Mouse (Mus musculus) limb, embryonic 15.5 days (tissue): ENCODE results near the gene Tacc3. TPM values are rescaled to one million over a fixed set of nuclear protein-coding genes. Genes with fewer than 3 reads are reported as not detected.
A peak's percentile ranks its signal among the peaks of the same experiment; 100 is the strongest.

ENCODE experiments used
- ATAC-seq: fragments of 200-750 bp; cut with Nextera tagmentation; 2 replicates; pipeline ENCODE4 v1.8.0; 2017; ENCODE audit warnings: low read depth, moderate TSS enrichment; ENCODE audit not compliant: insufficient number of reproducible peaks, low FRiP score, low TSS enrichment
- H3K27ac ChIP-seq: fragments of 300-500 bp; sonication (generic); 2 replicates; pipeline ENCODE4 v1.5.1; 2015; ENCODE audit warnings: moderate library complexity, mild to moderate bottlenecking, inconsistent platforms
- H3K27me3 ChIP-seq: fragments of 300-500 bp; sonication (generic); 2 replicates; pipeline ENCODE4 v1.6.1; 2015; ENCODE audit warnings: inconsistent platforms
- H3K36me3 ChIP-seq: fragments of 300-500 bp; sonication (generic); 2 replicates; pipeline ENCODE4 v1.6.1; 2015; ENCODE audit warnings: inconsistent platforms
- H3K4me1 ChIP-seq: fragments of 300-500 bp; sonication (generic); 2 replicates; pipeline ENCODE4 v1.6.1; 2015; ENCODE audit warnings: inconsistent platforms
- H3K4me2 ChIP-seq: fragments of 300-500 bp; sonication (generic); 2 replicates; pipeline ENCODE4 v1.6.1; 2015; ENCODE audit warnings: mild to moderate bottlenecking, inconsistent platforms
- H3K4me3 ChIP-seq: fragments of 300-500 bp; sonication (generic); 2 replicates; pipeline ENCODE4 v1.5.1; 2015; ENCODE audit warnings: mild to moderate bottlenecking, inconsistent platforms
- H3K9ac ChIP-seq: fragments of 300-500 bp; sonication (generic); 2 replicates; pipeline ENCODE4 v1.6.1; 2015; ENCODE audit warnings: inconsistent platforms
- H3K9me3 ChIP-seq: fragments of 300-500 bp; sonication (generic); 2 replicates; pipeline ENCODE4 v1.6.1; 2016; ENCODE audit warnings: inconsistent platforms
- WGBS: fragments of 180-500 bp; shearing (Covaris S2); methylation state at CpG from one replicate; pipeline ENCODE4 v1.1.7; 2015; 5-methylcytosine and 5-hydroxymethylcytosine counted together
- polyA plus RNA-seq: library from polyadenylated mRNA; unstranded; fragments of >200 nt; fragmentation: Nextera tagmentation; extraction: Ambion mirVana; gene quantifications from 2 replicates; pipeline ENCODE4 v1.2.1, GENCODE M21; 2015

Gene Tacc3
- polyA plus RNA-seq, 1 experiment from 2014 or later = 150 TPM

DNA sequence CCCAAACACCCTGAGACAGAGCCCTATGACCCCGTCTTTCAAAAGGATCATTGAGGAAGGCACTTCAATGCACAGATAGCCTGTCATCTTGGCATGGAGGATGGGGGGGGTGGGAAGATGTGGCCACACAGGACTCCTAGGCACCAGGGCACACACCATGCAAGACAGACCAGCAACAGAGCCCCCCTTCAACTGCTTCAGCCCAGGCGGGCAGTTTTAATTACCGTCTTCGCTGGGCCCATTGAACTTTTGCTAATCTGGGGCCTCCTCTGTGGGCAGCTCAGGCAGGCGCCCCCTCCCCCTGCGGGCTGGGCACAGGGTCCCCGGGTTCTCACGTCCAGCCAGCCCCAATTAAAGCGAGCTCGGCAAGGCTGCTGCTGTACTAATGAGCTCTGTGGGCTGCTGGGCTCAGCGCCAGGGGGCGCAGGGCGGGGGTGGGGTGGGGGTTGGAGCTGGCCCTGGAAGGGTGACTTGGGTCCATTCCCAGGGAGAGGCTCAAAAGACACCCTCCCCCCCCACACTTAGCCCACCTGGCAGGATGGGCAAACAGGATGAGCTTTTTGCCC, 40.1 kb downstream of the Tacc3 start:
- Histone ChIP-seq H3K9me3 (no peaks in the 10 kb centered on the region), H3K4me2 (no peak overlapping the region), H3K36me3 (no peaks in the 10 kb centered on the region), H3K9ac (no peak overlapping the region), H3K27ac (peak overlapping the region; percentile 47; the same call in 1 of the 2 replicates), H3K4me3 (no peak overlapping the region), H3K27me3 (0 out of 2 replicates have a peak, but pooled peaks cover 3% of the 10 kb centered on the region), H3K4me1 (peaks cover 86% of the 10 kb centered on the region)
- ATAC-seq = peak; percentile 17; the same call in 1 of the 2 replicates
- WGBS = 23% methylated on average over 13 of the region's 13 CpGs

DNA sequence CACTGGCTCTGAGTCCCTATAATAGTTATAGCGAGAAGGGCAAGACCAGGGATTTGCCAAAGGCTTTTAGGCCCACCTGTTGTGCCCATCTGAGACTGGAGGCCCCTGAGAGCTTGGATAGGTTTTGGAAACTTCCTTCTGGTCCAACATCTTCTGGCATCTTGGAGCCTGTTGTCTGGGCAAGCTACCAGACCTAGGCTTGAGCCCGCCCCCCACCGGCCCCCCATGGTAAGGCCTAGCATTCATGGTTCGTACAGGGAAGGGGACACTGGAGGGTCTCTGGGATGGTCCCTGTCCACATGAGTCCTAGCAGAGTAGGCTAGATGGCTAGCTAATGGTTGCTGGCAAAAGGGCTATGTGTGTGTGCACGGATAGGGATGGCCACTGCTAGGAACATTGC, 40.7 kb downstream of the Tacc3 start:
- ATAC-seq = no peak
- H3K4me3 ChIP-seq = no peak overlapping the region
- 79% methylated on average over 5 of the region's 5 CpGs for WGBS
- peak overlapping the region; percentile 47; the same call in 1 of the 2 replicates for H3K27ac ChIP-seq
- no peak overlapping the region for H3K9ac ChIP-seq
- peaks cover 83% of the 10 kb centered on the region for H3K4me1 ChIP-seq
- H3K9me3 ChIP-seq = no peaks in the 10 kb centered on the region
- no peak overlapping the region for H3K4me2 ChIP-seq
- H3K36me3 ChIP-seq = no peaks in the 10 kb centered on the region
- H3K27me3 ChIP-seq = 0 out of 2 replicates have a peak, but pooled peaks cover 3% of the 10 kb centered on the region

DNA sequence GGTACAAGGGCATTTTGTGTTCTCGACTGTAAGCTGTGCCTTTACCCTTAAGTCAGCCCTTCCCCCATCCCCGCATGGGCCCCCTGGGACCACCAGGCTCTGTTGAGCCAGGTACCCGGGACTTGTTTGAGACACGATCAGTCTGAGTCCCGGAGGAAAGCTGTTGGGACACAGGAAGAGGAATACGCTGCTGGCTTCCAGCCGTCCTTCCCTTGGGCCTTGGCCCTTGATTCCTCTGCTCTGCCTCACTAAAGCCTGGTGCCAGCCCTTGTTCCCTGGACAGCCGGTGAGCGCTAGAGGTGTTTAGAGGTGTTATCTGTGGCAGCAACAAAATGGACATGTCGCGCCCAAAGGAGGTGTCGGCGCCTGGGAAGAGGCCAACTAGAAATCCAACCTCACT, 42.1 kb downstream of the Tacc3 start:
- no peaks in the 10 kb centered on the region for H3K36me3 ChIP-seq
- no peaks in the 10 kb centered on the region for H3K9me3 ChIP-seq
- no peak overlapping the region for H3K27ac ChIP-seq
- no peak overlapping the region for H3K4me2 ChIP-seq
- H3K4me3 ChIP-seq = no peak overlapping the region
- 0 out of 2 replicates have a peak, but pooled peaks cover 3% of the 10 kb centered on the region for H3K27me3 ChIP-seq
- no peak for ATAC-seq
- H3K9ac ChIP-seq = no peak overlapping the region
- WGBS = 34% methylated on average over 13 of the region's 13 CpGs
- peaks cover 78% of the 10 kb centered on the region for H3K4me1 ChIP-seq

DNA sequence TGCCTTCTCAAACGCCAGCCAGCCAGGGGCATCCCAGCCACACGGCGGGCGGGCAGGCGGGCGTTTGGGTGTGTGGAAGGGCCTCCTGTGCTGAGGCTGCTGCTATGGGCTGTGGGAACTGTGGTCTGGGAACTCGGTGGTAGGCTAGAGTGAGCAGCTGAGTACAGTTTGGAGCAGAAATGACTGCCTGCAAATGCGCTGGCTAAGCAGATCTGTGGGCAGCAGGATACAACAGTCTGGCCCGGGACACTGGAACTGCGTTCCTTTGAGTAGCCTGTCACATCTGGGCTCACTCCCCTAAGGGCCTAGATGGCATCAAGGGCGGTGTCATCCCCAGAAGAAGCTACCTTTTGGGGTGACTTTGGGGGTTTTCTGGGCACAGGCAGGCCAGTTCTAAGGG, 43.9 kb downstream of the Tacc3 start:
- no peaks in the 10 kb centered on the region for H3K9me3 ChIP-seq
- no peaks in the 10 kb centered on the region for H3K36me3 ChIP-seq
- ATAC-seq = no peak
- no peaks in the 10 kb centered on the region for H3K27me3 ChIP-seq
- no peak overlapping the region for H3K4me2 ChIP-seq
- H3K4me1 ChIP-seq = peaks cover 67% of the 10 kb centered on the region
- no peak overlapping the region for H3K4me3 ChIP-seq
- peak overlapping the region; percentile 43; the same call in 1 of the 2 replicates for H3K27ac ChIP-seq
- 71% methylated on average over 11 of the region's 11 CpGs for WGBS
- H3K9ac ChIP-seq = no peak overlapping the region

DNA sequence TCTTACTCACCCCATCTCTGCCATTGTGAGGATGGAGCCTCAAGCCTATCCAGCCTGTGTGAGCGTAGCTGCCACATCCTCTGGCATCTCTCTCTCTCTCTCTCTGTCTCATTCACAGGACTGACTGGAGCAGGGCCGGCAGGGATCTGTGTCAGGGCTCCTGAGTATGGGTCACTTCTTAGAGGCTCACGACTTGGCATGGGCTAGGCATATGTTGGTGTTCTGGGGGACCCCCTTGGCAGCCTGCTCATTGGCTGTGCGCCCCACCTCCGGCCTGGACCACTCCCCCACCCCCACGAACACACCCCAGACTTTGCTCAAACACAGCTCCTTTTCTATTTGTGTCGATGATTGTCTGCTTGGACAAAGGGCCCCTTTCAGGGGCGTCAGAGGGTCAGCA, 46.1 kb downstream of the Tacc3 start:
- H3K27me3 ChIP-seq = no peaks in the 10 kb centered on the region
- H3K4me2 ChIP-seq = no peak overlapping the region
- peaks cover 55% of the 10 kb centered on the region for H3K4me1 ChIP-seq
- no peak for ATAC-seq
- no peaks in the 10 kb centered on the region for H3K9me3 ChIP-seq
- no peak overlapping the region for H3K9ac ChIP-seq
- no peak overlapping the region for H3K27ac ChIP-seq
- WGBS = 66% methylated on average over 8 of the region's 8 CpGs
- H3K4me3 ChIP-seq = no peak overlapping the region
- no peaks in the 10 kb centered on the region for H3K36me3 ChIP-seq

DNA sequence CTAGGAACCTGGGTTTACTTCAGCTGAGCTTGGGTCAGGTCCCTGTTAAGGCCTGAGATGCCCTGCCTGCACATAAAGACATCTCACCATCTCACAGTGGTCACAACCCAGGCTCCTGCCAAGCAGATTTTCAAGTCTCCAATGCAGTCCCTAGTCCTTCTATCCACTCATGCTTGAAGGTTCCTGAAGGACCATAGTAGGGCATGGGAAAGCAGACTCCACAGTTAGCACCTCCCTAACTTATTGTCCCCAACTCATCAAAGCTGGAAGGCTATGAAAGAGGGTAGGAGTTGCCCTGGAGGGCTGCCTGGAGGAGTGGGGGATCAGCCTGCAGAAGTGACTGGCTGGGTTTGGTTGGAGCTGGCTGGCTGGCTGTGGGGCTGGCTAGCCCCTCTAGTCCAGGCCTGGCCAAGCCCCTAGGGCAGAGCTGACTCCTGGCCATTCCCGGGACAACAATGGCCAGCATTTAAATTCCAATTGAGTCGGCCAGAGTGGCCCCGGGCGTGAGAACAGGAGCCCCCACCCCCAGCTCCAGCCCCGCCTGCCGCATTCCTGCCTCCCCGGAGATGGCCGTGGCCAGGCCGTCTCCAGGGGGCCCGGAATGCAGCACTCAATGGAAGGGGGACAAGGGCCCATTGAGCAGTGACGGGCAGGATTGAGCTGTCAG, 47.1 kb downstream of the Tacc3 start:
- no peak overlapping the region for H3K27ac ChIP-seq
- no peak overlapping the region for H3K9ac ChIP-seq
- H3K4me3 ChIP-seq = no peak overlapping the region
- peaks cover 45% of the 10 kb centered on the region for H3K4me1 ChIP-seq
- 9% methylated on average over 11 of the region's 11 CpGs for WGBS
- no peaks in the 10 kb centered on the region for H3K36me3 ChIP-seq
- H3K4me2 ChIP-seq = no peak overlapping the region
- H3K27me3 ChIP-seq = no peaks in the 10 kb centered on the region
- ATAC-seq = no peak
- H3K9me3 ChIP-seq = no peaks in the 10 kb centered on the region

DNA sequence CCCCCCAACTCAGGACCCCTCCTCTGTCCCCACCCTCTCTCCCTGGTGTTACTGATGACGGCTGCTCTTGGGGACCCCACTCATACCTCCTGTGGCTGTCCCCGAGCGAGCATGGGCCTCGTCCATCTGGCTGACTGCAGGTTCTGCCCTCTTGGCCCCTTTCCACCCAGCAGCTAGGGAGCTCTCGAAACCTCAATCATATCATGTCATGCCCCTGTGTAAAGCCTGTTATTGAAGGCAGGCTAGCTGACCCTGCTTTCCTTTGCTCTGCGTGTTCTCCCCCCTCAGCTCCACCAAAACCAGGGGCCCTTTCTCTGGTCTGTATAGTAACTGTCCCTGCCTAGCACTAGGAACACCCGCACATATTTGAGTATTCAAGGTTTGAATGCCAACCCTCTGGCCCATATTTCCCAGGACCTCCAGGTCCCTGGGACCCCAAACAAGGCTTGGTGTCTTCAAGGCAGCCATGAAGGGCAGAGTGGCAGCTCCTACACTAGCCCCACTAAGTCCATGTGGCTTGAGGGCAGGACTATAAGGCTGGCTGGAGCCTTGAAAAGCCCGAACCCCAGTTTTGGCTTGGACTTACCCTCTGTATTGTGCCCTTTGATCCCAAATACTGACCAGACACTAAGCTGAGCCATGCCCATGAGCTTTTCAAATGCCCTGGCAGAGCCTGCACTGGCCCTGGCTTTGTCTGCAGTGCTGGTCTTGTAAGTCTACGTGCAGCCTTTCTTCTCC, 47.9 kb downstream of the Tacc3 start:
- no peak for ATAC-seq
- H3K4me3 ChIP-seq = no peak overlapping the region
- no peak overlapping the region for H3K27ac ChIP-seq
- 52% methylated on average over 9 of the region's 9 CpGs for WGBS
- H3K9ac ChIP-seq = no peak overlapping the region
- H3K4me1 ChIP-seq = peaks cover 38% of the 10 kb centered on the region
- H3K36me3 ChIP-seq = no peaks in the 10 kb centered on the region
- no peak overlapping the region for H3K4me2 ChIP-seq
- H3K9me3 ChIP-seq = no peaks in the 10 kb centered on the region
- H3K27me3 ChIP-seq = no peaks in the 10 kb centered on the region

DNA sequence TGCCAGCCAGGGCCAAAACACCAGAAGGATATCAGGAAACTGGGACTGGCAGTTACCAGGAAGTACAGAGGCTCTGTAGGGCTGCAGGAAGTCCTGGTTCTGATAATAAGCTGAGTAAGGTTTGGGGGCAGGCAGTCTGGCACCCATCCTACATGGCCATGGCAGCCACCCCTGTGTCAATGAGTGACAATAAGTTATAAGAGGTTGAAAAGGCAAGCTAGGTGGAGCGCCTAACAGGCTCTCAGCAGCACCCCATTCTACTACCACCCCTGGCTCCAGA, 48.4 kb downstream of the Tacc3 start:
- Histone ChIP-seq H3K9me3 (no peaks in the 10 kb centered on the region), H3K36me3 (no peaks in the 10 kb centered on the region), H3K27me3 (no peaks in the 10 kb centered on the region), H3K9ac (no peak overlapping the region), H3K4me2 (no peak overlapping the region), H3K4me3 (no peak overlapping the region), H3K27ac (no peak overlapping the region), H3K4me1 (peaks cover 36% of the 10 kb centered on the region)
- no peak for ATAC-seq
- WGBS = 88% methylated on average over 1 of the region's 1 CpGs

DNA sequence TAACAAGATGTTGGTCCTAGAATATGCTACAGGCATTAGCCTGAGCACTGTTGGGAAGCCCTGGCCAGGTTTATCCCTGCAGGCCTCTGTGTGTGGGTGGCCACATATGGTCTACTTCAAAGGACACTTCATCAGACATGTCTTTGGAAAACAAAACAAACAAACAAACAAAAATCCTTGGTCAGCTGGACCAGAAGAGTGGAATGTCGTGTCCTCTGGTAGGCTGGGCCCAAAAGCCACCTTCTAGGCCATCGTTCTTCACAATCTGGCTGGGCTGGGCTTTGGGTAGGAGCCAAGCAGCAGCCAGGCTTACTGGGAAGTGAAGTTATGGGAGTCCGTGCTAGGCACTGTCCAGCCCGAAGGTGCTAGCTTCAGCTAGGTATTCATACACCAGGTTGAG, 49.2 kb downstream of the Tacc3 start:
- 41% methylated on average over 4 of the region's 4 CpGs for WGBS
- peaks cover 28% of the 10 kb centered on the region for H3K4me1 ChIP-seq
- ATAC-seq = no peak

DNA sequence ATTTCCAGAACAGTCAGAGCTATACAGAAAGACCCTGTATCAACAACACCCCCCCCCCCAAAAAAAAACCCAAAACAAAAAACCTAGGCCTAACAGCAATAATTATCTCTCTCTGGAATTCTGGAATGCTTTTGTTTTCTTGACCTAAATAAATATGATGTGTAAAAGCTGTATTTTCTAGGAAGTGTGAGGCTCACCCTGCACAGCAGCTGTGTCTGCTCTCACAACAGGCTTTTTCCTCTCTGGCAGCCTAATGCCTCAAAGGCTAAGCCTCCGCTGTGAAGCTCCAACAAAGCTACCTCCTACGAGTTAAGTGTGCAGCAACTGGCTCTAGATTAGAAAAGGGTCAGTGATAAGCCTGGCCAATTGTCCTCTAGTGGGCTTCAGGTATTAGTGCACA, 51.1 kb downstream of the Tacc3 start:
- ATAC-seq = no peak
- no peak overlapping the region for H3K4me3 ChIP-seq
- H3K4me1 ChIP-seq = peaks cover 24% of the 10 kb centered on the region
- H3K36me3 ChIP-seq = no peaks in the 10 kb centered on the region
- H3K27ac ChIP-seq = no peak overlapping the region
- no peak overlapping the region for H3K4me2 ChIP-seq
- no peaks in the 10 kb centered on the region for H3K9me3 ChIP-seq
- no peak overlapping the region for H3K9ac ChIP-seq
- WGBS = 60% methylated on average over 2 of the region's 2 CpGs
- H3K27me3 ChIP-seq = no peaks in the 10 kb centered on the region

More for the DNA sequence above, 49.2 kb downstream of the Tacc3 start:
- H3K27me3 ChIP-seq = no peaks in the 10 kb centered on the region
- H3K36me3 ChIP-seq = no peaks in the 10 kb centered on the region
- H3K4me2 ChIP-seq = no peak overlapping the region
- no peak overlapping the region for H3K27ac ChIP-seq
- H3K9ac ChIP-seq = no peak overlapping the region
- H3K9me3 ChIP-seq = no peaks in the 10 kb centered on the region
- H3K4me3 ChIP-seq = no peak overlapping the region

DNA sequence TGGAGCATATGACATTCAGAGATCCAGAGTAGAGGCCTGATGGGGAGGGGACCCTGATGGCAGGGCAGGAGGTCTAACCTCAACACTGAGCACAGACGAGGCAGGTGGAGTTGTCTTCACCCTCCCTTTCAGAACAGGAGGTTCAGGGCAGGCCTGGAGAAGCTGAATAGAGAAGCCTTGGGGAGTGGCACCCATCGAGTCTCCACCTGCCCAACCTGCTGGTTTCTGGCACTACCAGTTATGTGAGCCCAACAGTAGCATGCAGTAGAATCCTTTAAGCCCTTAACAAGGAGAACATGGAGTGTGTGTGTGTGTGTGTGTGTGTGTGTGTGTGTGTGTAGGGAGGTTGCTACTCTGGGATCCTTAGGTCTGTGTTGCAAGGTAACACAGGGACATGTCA, 54.6 kb downstream of the Tacc3 start:
- no peaks in the 10 kb centered on the region for H3K9me3 ChIP-seq
- H3K4me2 ChIP-seq = no peak overlapping the region
- no peaks in the 10 kb centered on the region for H3K27me3 ChIP-seq
- 64% methylated on average over 2 of the region's 2 CpGs for WGBS
- H3K4me3 ChIP-seq = no peak overlapping the region
- H3K4me1 ChIP-seq = peaks cover 20% of the 10 kb centered on the region
- no peak for ATAC-seq
- H3K27ac ChIP-seq = no peak overlapping the region
- no peak overlapping the region for H3K9ac ChIP-seq
- no peaks in the 10 kb centered on the region for H3K36me3 ChIP-seq

DNA sequence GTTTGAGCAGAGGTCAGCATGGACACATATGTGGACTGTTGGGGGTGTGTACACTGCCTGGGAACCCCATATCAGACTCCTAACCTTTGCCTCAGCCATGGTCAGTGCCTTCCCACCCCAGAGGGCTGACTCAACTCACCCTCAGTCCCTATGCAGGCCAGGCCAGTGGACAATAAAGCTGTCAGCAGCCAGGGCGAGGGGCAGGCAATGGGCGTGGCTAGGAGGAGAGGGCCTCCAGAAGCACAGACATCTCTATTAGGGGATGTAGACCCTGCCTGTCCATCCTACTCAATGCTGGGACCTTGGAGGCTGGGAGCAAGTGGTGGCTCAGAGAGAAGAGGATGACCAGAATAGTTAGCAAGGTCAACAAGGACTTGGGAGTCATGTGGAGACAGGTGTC, 57.3 kb downstream of the Tacc3 start:
- Histone ChIP-seq H3K9ac (no peak overlapping the region), H3K4me2 (no peak overlapping the region), H3K27me3 (no peaks in the 10 kb centered on the region), H3K27ac (no peak overlapping the region), H3K4me3 (no peak overlapping the region), H3K36me3 (no peaks in the 10 kb centered on the region), H3K4me1 (peaks cover 19% of the 10 kb centered on the region), H3K9me3 (no peaks in the 10 kb centered on the region)
- no peak for ATAC-seq
- WGBS = 54% methylated on average over 2 of the region's 2 CpGs
